Mouse (Mus musculus) layer of hippocampus, postnatal 36 days (tissue): Measurements from ENCODE around the gene 2610028H24Rik. TPM values are rescaled to one million over a fixed set of nuclear protein-coding genes. Genes with fewer than 3 reads are reported as not detected.

Experiments
- DNase-seq, 2 experiments: peaks; one replicate each; pipeline ENCODE4 v3.0.0; 2022
- total RNA-seq, 2 experiments: library from RNA; stranded (reverse); gene quantifications; 2 replicates each; pipeline ENCODE4 v1.2.3; 2021

Gene 2610028H24Rik
- total RNA-seq, 2 experiments from 2014 or later = not detected

DNA sequence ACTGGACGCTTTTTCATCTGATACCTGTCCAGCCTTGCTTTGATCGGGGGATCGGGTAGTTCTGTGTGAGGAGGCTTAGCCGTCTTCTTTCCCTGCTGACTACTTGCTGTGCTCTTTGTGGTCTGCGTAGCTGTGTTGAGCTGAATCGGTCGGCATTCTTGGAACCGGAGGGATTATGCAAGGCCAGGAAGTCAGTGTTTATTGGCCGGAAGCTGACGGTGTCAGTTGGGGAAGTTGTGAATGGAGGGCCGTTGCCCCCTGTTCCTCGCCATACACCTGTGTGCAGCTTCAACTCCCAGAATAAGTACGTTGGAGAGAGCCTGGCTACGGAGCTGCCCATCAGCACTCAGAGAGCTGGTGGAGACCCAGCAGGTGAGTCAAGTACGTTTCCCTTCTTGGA, 40.3 kb downstream of the 2610028H24Rik start:
- no peak for DNase-seq

GRCm38 (mm10) chr10:76493527-76493926, 44.6 kb downstream of the 2610028H24Rik start:
- no peak for DNase-seq

DNA sequence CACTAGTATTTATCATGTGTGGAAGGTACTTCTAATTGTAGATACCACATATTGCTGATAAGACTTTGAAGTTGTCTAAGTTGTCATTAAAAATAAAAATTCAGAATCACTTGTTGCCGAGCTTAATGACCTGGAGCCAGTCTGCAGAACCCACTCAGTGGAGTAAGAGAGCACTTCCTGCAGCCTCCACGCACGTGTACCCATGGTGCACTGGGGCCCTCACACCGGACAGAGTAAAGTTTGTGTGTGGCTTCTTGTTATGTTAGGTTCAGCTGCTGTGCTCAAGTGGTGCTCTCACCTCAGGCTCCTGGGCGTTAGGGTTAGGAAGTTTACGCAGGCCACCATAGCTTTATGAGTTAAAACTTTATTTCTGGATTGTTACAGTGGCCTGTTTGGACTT, 46.6 kb downstream of the 2610028H24Rik start:
- no peak for DNase-seq

- DNase-seq = no peak
Observed at GRCm38 (mm10) chr10:76496366-76496765, 47.5 kb downstream of the 2610028H24Rik start.

DNA sequence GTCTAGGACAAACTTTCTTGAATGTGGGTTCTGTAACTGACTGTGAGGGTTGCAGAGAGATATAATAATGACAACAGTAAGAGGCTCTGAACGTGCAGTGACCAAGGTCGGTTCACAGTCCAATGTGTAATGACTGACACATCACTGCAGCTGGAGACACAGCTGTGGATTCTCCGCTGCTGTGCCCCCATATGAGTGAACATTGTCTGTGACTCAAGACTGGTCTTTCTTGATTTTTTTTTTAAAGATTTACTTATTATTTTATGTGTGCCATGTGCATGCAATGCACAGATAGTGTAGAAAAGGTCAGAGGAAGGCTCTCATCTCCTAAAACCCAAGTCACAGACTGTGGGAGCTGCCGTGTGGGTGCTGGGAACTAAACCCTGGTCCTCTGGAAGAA, 48.6 kb downstream of the 2610028H24Rik start:
- no peak for DNase-seq

DNA sequence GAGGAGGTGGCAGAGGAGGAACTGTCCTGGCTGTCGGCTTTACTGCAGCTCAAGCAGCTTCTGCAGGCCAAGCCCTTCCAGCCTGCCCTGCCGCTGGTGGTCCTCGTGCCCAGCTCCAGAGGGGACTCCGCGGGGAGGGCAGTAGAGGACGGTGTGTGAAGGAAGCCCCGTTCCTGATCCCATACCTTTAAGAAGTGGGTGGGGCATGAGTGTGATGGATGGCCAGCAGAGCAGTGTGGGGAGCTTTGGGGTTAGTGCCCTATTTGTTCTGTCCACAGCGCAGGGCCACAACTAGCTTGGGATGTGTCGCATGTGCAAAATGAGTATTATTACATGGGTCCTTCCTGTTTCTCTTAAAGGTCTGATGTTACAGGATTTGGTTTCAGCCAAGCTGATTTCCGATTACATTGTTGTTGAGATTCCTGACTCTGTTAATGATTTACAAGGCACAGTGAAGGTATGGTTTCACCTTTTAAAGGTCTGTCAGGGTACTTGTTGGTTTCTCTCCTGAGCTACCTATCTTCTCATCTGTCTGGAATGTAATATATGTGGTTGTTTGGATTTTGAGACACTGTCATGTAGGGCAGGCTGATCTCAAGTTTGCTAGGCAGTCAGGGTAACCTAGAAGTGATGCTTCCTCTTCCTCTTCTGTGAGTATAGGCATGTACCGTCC, 55.5 kb downstream of the 2610028H24Rik start:
- DNase-seq = no peak

GRCm38 (mm10) chr10:76505865-76506264, 57.0 kb downstream of the 2610028H24Rik start:
- no peak for DNase-seq

Other genes starting within 250 kb of the 2610028H24Rik start
- gene Prmt2, start 211.2 kb upstream of the 2610028H24Rik start, total RNA-seq = 10 to 100 TPM; 75.6 to 83.2 TPM
- gene S100b, start 195.2 kb upstream of the 2610028H24Rik start, total RNA-seq = 100 to 1,000 TPM; 114 to 128 TPM
- 10 to 100 TPM; 49.3 to 56.3 TPM for gene Dip2a, start 103.8 kb upstream of the 2610028H24Rik start, total RNA-seq
- not detected for gene AC141477.1, start 8.6 kb upstream of the 2610028H24Rik start, total RNA-seq
- gene Pcnt, start 6.3 kb upstream of the 2610028H24Rik start, total RNA-seq = 10 to 100 TPM; 20.7 to 24.1 TPM
- 10 to 100 TPM; 50.8 TPM for gene Mcm3ap, start 19.8 kb downstream of the 2610028H24Rik start, total RNA-seq
- 1 to 10 TPM; 4.4 to 5.1 TPM for gene Ybey, start 20.0 kb downstream of the 2610028H24Rik start, total RNA-seq
- 10 to 100 TPM; 35.6 to 37.8 TPM for gene Lss, start 82.5 kb downstream of the 2610028H24Rik start, total RNA-seq
- not detected for gene Spatc1l, start 113.2 kb downstream of the 2610028H24Rik start, total RNA-seq
- not detected for gene Ftcd, start 126.6 kb downstream of the 2610028H24Rik start, total RNA-seq
- gene Col6a2, start 174.5 kb downstream of the 2610028H24Rik start, total RNA-seq = 1 to 10 TPM; 3.8 to 6.1 TPM